In the genomic region with DNA sequence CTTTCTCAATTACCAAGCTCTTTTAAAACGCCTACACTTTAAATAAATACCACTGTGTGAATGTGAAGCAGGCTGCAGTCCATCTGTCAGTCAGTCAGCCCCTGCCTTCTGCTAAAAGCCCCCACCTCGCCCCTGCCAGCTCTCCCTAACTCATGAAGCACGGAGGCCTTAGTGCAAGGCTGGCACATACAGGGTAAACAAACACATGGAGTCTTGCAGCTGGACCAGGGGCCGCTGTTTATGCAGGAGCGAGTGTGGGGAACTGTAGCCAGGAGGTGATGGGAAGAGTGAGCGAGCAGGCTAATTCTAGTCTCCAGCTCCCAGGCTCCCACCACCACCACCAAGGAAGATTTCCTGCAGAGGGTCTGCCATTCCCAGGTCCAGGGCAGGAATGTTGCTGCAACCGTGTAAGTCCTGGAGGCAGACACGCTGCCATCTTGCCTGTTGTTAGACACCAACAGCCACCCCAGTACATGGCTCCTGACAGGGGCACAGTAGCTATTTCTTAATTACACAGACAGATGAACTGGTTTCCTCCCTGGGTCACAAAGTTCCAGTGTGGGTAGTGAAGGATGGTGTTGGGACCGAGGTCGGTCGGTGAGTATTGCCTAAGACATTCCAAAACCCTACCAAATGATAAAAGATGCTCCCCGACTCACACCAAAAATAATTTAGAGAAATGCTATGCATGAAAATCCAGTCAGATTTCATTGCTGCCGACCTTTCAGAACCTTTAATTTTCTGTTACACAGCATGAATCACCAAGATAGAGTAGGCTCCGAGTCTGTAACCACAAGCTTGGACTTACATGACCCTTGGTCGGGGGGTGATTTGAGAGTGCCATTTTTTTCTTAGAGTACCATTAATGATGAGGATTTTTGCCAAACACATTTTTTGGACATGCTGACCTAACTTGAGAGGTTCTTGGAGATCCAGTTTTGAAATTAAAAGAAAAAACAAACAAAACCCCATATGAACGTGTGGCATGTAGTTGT, we compare ENCODE assay signal across 10 mouse cellular contexts. TPM values are rescaled to one million over a fixed set of nuclear protein-coding genes. Genes with fewer than 3 reads are reported as not detected.
DNase-seq lines count a peak whose midpoint lies in the region; ATAC-seq lines count a peak whose summit lies in the region.
"Had no signal": no experiment of that assay in that cellular context is flagged by ENCODE, and none has a peak within 500 bp of the region (broad histone marks: within the 10 kb centered on the region; RNA-seq: fewer than 3 reads in every experiment).

No protein-coding gene starts in this region.

- WGBS in limb, embryonic 12.5 days = 52% methylated on average over 16 of the region's 16 CpGs

- peak overlapping the region; percentile 21 for H3K4me2 ChIP-seq in limb, embryonic 12.5 days

- peaks cover 88% of the 10 kb centered on the region for H3K4me1 ChIP-seq in limb, embryonic 12.5 days (replicated peaks)

- H3K36me3 ChIP-seq in limb, embryonic 12.5 days = peaks cover 13% of the 10 kb centered on the region

- no peaks in the 10 kb centered on the region for H3K9me3 ChIP-seq in limb, embryonic 12.5 days

- no peak overlapping the region for H3K4me3 ChIP-seq in limb, embryonic 12.5 days (replicated peaks)

- peak overlapping the region; percentile 45; the same call in 1 of the 2 replicates for H3K27ac ChIP-seq in limb, embryonic 12.5 days

- DNase-seq in cerebellum, adult 9-11 months = peak; percentile 34
- no peak for DNase-seq in cerebellum, adult 18-20 months
- peak; percentile 79 for DNase-seq in lung, postnatal 10 days
- DNase-seq in lung, postnatal 36 days = no peak
- no peak for DNase-seq in spleen, postnatal 4 days (ENCODE audit: low spot score in 2 of 2)
- DNase-seq in heart, adult 18-20 months = no peak
- no peak for DNase-seq in ovary, adult 18-20 months (ENCODE audit: low spot score)
- DNase-seq: adrenal gland, postnatal 10 days; liver had no signal

- no peaks in the 10 kb centered on the region for H3K27me3 ChIP-seq in limb, embryonic 12.5 days

- peak; percentile 23; the same call in 1 of the 2 replicates for ATAC-seq in limb, embryonic 12.5 days (ENCODE audit: insufficient number of reproducible peaks, insufficient read depth, low FRiP score, low TSS enrichment, low read depth)

- no peak overlapping the region; the same call in 1 of the 2 replicates for H3K9ac ChIP-seq in limb, embryonic 12.5 days (replicated peaks)

RNA-seq across cellular contexts. Expression of a gene that starts 20.0 kb away (rescaled TPM):
- 43.1 and 50.8 TPM in 2 replicates for polyA plus RNA-seq in limb, embryonic 12.5 days (2016; fragmentation: Nextera tagmentation; extraction: Ambion mirVana)
- total RNA-seq in heart, adult 18-20 months (2021) = 1 to 10 TPM; 3.5 to 4.8 TPM

Comparison
In these comparisons a context has a peak if more than half of its experiments do, and no peak if none do; other contexts are left out.
1. DNase-seq: peak in cerebellum, adult 9-11 months (single experiment) and lung, postnatal 10 days (single experiment); none in cerebellum, adult 18-20 months (0 of 2), lung, postnatal 36 days (single experiment), spleen, postnatal 4 days (0 of 2), heart, adult 18-20 months (0 of 2) and ovary, adult 18-20 months (single experiment).